Mouse (Mus musculus): Measurements from ENCODE around the gene 1810013L24Rik.
"Not testable (repeated sequence)": the region's sequence is repeated elsewhere in the genome, so short reads cannot be mapped to it uniquely, and the experiment has no call there.

The 1810013L24Rik gene

DNA sequence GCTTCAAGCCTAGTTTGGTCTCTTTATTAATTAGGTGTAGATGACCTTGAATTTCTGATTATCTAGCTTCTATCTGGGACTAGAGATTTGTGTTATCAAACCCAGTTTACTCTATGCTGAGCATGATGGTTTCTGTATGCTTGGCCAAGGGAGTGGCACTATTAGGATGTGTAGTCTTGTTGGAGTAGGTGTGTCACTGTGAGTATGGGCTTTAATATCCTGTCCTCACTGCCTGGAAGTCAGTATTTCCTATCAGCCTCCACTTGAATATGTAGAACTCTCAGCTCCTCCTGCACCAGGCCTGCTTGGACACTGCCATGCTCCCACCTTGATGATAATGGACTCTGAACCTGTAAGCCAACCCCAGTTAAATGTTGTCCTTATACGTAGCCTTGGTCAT is 7.0 kb downstream of the 1810013L24Rik start:
- DNase-seq (ENCODE audit: low read depth) = no peak

GRCm38 (mm10) chr16:8837595-8837994 is 7.7 kb downstream of the 1810013L24Rik start:
- no peak for DNase-seq (ENCODE audit: low read depth)

- no peak for DNase-seq (ENCODE audit: low read depth)
These were observed 9.0 kb downstream of the 1810013L24Rik start for GRCm38 (mm10) chr16:8838921-8839320.

DNA sequence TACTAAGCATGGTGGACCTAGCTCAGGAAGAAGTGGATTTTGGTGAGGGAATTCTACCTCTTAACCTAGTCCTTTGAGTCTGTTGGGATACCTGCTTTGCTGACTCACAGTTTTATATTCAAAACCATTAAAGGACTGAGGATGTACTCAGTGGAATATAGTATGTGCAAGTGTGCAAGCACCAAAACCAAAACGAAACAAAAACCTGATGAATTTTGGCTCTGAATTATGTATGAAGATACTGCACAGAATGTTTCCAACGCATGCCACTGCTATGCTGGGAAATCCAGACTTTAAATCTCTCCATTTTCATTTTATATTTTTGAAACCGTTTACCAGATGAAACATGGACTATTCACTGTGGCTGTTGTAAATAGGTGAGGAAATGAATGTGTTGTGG is 10.7 kb downstream of the 1810013L24Rik start:
- DNase-seq (ENCODE audit: low read depth) = no peak

DNA sequence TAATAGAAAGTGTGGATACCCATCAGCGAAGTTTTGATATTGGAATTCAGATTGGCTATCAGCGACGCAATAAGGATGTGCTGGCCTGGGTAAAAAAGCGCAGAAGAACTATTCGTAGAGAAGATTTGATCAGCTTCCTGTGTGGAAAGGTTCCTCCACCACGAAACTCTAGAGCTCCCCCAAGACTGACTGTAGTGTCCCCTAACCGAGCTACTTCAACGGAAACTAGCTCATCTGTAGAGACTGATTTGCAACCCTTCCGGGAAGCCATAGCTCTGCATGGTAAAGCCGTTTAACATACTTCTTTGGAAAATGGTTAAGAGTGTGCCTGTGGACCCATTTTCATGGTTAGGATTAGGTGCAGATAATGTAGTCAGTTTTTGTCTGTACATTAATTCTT is 13.1 kb downstream of the 1810013L24Rik start:
- no peak for DNase-seq (ENCODE audit: low read depth)

DNA sequence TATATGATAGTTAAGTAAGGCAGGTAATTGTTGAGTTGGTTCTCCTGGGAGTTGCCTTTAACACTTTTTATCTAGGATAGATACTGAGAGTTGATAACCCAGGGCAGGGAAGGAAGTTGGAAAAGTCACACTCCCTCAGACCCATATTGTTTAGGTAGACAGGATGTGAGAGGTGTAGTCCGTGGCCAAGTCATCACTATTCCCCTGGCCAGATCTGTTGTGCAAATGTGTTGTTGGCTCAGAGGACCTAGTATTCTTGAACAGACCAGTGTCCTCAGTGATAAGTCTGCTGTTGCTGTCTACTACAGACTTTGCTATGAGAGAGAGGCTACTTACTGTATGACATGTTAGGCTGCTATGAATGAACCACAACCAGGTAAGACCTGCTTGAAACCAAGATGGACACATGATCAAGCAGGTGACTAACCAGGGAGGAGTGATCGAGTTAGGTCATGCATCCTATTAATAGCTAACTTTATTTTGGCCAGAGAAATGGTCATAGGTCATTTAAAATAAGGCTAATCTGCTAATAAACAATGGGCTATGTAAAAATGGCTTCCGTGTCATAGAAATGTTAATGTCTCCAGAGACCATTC is 13.8 kb downstream of the 1810013L24Rik start:
- no peak for DNase-seq (ENCODE audit: low read depth)

DNA sequence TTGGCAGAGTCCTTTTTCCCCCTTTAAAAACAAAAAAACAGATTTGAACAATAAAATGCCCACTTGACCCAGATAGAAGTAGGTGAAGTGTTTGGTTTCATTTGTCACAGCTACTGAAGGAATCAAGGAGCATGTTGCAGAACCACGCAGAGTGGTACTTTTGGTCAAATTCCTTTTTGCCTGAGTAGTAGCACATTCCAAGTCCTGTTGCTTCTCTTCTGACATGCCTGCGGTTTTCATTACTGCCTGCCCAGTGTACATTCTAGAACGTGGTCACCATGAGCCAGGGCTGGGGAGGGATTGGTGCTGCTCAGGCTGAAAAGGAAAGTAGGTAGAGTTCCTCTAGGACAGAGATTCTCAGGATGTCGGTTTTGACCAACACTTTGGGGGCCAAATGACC is 16.1 kb downstream of the 1810013L24Rik start:
- peak; percentile 30 for DNase-seq (ENCODE audit: low read depth)

DNA sequence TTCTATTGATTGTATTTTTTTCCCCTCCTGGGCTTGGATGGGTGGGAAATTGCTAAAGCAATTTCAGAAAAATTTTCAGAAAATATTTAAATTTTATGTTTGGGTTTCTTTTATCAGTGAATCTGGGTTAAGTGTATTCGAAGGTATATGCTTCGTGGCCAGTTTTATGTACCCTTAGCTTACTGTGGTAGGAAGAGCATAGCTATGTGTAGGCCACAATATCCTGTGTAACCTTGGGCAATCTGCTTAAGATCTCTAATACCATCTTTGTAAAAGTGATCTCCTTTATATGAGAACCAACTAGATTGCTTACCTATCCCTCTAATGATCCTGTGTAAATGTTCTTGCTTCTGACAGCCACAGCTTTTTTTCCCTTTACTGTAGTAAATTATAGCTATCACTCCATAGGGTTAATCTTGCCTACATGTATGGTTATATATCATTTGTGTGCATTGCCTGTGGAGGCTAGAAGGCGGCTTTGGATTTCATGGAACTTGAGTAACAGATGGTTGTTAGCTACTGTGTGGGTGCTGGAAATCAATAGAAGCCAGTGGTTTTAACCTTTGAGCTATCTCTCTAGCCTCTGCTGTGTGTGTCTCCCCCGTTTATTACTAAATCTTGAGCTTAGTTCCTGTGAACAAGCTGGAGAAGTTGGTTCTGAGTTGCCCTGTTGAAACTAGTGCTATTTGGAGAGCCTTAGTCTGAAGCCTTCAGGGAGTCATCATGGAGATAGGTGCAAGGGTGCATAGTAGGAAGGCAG is 18.6 kb downstream of the 1810013L24Rik start:
- no peak for DNase-seq (ENCODE audit: low read depth)

DNA sequence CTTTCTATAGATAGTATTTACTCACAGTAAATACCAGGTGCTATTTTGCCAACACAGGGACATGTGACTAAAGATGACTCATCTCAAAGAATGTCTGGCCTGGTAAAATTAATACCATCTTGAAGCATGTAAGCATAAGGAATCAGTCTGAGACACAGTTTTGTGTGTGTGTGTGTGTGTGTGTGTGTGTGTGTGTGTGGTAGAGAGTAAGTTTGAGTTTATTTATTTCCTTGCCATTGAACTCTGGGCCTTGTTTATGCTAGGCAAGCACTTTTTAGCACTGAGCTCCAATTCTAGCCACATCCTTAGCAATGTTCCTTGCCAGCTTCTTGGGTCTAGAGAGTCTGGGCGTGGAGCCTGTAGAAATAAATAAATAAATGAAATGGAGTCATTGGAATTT is 20.0 kb downstream of the 1810013L24Rik start:
- DNase-seq (ENCODE audit: low read depth) = peak; percentile 84

GRCm38 (mm10) chr16:8855143-8855542 is 25.2 kb downstream of the 1810013L24Rik start:
- DNase-seq (ENCODE audit: low read depth) = no peak

- no peak for DNase-seq (ENCODE audit: low read depth)
These were observed 26.9 kb downstream of the 1810013L24Rik start for GRCm38 (mm10) chr16:8856820-8857219.

DNA sequence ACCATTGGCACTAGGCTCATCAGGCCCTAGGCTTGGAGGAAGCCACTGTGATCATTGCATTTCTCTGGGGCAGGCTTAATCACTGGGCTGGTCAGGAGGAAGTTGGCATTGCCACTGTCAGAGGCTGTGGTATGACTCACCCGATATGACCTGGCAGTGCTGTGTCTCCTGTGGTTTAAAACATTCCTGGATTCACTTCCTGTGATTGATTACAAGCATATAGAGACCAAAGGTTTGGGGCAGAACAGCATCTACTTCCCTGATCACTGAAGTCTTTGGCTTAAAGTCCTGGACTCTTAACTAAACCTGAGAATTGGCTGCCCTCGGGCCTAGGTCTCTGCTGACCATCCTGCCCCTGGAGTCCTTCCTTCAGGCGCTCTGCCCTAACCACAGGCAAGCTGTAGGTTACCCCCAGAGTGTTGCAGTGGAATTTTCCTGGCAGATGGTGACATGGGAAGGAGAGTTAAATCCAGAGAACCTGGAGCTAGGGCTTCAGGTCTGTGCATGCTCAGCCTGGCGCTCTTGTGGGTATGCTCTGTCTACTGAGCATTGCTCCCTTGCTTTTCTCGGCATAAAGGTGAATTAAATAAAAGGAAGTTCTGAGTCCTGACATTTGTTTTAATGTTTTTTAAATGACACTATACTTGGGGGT is 32.6 kb downstream of the 1810013L24Rik start:
- no peak for DNase-seq (ENCODE audit: low read depth)

DNA sequence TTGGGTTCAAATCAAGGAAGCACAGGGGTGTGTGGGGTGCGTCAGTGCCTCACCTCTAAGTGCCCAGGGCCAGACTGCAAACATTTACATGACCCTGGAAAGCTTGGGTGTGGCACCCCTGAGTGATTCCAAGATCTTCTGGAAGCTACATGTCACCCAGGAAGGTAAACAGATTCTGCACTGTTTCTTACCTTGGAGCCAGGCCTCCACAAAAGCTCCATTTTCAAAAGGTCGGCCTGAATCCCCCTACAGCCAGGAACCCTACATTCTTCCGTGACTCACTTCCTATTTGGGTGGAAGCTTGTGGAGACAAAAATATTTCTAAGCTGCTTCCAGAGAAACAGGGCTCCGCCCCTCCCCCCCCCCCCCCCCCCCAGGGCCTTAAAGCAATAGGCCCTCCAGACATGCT is 34.3 kb downstream of the 1810013L24Rik start:
- no peak for DNase-seq (ENCODE audit: low read depth)

- DNase-seq (ENCODE audit: low read depth) = no peak
These were observed 37.6 kb downstream of the 1810013L24Rik start for GRCm38 (mm10) chr16:8867406-8867955.

DNA sequence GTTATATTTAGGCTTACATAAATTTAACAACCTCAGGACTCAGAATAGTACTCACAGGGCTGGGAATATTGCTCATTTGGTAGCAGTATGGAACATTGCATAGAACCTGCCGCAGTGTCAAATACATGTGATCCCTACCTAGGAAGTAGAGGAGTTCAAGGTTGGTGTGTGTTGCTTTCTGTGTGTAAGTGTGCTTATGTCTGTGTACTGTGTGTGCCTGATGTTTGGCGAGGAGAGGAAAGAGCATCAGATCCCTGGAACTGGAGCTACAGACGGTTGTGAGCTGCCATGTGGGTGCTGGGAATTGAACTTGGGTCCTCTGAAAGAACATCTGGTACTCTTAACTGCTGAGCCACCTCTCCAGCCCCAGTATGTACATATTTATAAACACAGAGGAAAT is 38.6 kb downstream of the 1810013L24Rik start:
- no peak for DNase-seq (ENCODE audit: low read depth)

- no peak for DNase-seq (ENCODE audit: low read depth)
These were observed 39.8 kb downstream of the 1810013L24Rik start for GRCm38 (mm10) chr16:8869715-8870114.

- no peak for DNase-seq (ENCODE audit: low read depth)
These were observed 41.5 kb downstream of the 1810013L24Rik start for GRCm38 (mm10) chr16:8871376-8871775.

DNA sequence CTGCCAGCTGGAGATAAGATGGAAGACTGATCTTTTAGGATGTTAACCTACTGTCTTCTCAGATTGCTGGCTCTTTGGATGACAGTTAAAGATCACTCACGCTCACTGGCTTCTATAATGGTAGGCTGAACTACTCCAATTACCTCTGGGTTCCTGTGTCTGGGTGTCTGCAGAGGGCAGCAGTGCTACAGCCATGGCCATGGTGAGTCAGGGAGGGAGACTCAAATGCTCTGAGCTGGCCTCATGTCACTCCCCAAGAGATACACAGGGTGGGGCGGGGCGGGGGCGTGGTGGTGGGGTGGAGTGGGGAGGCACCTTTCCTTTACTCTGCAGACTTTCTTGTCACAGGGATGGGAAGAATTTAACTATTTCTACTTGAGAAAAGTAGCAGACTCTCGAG is 42.1 kb downstream of the 1810013L24Rik start:
- DNase-seq (ENCODE audit: low read depth) = no peak

- no peak for DNase-seq (ENCODE audit: low read depth)
These were observed 42.6 kb downstream of the 1810013L24Rik start for GRCm38 (mm10) chr16:8872486-8872885.

DNA sequence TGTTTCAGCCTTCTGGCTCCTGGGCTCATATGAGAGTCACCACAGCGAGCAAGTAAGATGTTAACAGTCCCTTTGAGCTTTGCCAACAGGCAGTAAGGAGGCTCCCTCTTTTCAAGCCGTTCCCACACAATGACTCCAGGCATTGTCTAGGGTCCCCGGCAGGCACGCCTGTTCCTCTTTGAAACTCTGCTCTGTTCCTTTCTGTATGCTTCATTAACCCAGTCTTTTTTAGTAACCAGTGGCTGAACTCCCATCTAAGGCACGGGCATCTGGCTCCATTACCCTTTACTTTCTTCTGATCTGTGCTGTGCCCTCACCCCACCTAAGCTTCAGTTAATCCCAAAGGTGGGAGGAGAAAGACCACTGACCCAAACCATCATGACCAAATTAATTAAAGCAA is 50.2 kb downstream of the 1810013L24Rik start:
- no peak for DNase-seq (ENCODE audit: low read depth)

DNA sequence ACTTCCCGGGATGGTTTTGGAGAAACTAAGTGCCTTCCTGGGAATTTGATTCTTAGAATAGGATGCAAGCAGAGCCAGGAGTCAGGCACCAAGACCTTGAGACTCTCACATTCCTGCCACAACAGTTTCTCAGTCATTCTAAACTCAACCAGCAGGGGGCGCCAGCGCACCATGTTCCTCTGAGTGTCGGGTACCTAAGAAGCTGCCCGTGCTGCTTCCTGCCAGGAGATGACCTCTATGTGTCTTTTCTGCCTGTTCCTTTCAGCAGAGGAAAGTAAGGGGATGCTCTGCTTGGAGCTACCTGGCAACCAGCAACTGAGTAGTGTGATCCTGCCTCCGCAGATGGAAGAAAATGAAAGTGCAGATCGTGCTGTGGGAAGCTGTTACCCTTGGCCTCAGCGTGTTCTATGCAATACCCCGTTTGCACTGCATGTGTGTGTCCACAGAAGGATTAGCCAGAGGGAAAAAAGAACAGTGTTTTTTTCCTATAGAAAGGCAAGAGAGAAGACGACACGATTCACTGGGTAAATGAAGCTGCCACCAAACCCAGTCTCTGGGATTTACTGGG is 53.9 kb downstream of the 1810013L24Rik start:
- no peak for DNase-seq (ENCODE audit: low read depth)

DNA sequence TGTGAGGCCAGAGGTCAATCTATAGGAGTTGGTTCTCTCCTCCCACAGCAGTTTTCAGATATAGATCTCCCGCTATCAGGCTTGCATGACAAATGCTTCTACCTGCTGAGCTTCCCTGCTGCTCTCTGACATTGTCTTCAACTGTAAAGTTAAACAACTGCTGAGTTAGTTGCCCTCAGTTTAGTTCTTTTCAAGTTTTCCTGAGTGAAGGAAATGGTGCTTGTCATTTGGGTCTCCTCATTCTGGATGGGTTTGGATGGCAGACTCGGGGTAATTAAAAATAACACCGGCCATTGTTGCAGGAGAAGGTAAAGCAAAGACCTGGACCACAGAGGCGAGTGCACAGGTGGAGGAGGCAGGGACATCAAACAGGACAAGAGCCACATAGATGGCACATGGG is 64.3 kb downstream of the 1810013L24Rik start:
- not testable (repeated sequence) for DNase-seq (ENCODE audit: low read depth)

DNA sequence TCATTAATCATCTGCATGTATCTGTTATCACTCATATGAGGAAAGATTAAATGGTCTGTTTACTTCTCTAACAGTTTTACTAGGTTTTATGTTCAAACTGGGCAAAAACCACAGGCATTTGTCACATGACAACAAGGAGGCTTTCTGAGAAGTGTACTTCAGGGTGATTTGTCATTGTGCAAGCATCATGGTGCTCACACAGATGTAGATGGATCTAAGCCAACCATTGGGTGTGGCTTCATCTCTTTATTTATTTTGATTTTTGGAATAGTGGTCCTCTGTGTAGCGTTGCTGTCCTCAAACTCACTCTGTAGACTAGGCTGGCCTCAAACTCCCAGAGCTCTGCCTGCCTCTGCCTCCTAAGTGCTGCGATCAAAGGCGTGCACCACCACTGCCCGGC is 65.4 kb downstream of the 1810013L24Rik start:
- DNase-seq (ENCODE audit: low read depth) = peak; percentile 12
